ENCODE assay signal across 11 mouse cellular contexts in the genomic region with DNA sequence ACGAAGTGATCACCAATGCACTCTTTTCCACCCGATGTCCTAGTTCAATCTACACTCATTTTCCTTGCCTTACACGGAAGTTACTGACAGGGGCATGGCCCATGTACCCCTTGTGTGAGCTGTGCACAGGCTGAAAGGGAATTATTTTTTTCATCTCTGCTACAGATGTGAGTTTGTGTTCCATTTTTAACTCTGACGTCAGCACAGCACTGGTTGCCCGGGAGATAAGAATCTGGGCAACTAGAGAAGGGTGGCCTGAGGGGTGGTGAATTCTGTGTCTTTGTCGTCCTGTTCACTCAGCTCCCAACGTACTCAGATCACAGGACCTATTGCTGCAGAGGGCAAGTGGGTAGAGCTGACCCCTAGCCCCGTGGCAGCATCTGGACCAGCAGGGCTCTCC. TPM values are rescaled to one million over a fixed set of nuclear protein-coding genes. Genes with fewer than 3 reads are reported as not detected.
DNase-seq lines count a peak whose midpoint lies in the region; ATAC-seq lines count a peak whose summit lies in the region.
"Had no signal": no experiment of that assay in that cellular context is flagged by ENCODE, and none has a peak within 500 bp of the region (broad histone marks: within the 10 kb centered on the region; RNA-seq: fewer than 3 reads in every experiment).

No protein-coding gene starts in this region.

- no peaks in the 10 kb centered on the region for H3K4me1 ChIP-seq in limb, embryonic 15.5 days
- no peaks in the 10 kb centered on the region; the same call in 1 of the 2 replicates for H3K4me1 ChIP-seq in limb, embryonic 10.5 days

- 61% methylated on average over 8 of the region's 8 CpGs for WGBS in limb, embryonic 15.5 days
- WGBS in limb, embryonic 10.5 days = 75% methylated on average over 8 of the region's 8 CpGs

- no peaks in the 10 kb centered on the region for H3K27me3 ChIP-seq in limb, embryonic 15.5 days
- H3K27me3 ChIP-seq in limb, embryonic 10.5 days (ENCODE audit: low read depth, poor library complexity, severe bottlenecking) = no peaks in the 10 kb centered on the region

- H3K9ac ChIP-seq in limb, embryonic 15.5 days = no peak overlapping the region

- H3K4me2 ChIP-seq in limb, embryonic 15.5 days = no peak overlapping the region

- no peak for DNase-seq in limb, embryonic 10.5 days (ENCODE audit: low spot score)
- DNase-seq in thymus, postnatal 25 days = peak; percentile 8
- DNase-seq in thymus, postnatal 10 days (ENCODE audit: low spot score in 2 of 2) = no peak
- DNase-seq in adrenal gland, postnatal 14 days = peak; percentile 45
- no peak for DNase-seq in cerebellum, adult 9-11 months
- no peak for DNase-seq in natural killer cell, adult 2 months (ENCODE audit: low spot score in 2 of 2)
- DNase-seq: gastrocnemius, postnatal 14 days; heart, postnatal 14 days; kidney, postnatal 10 days had no signal

- no peaks in the 10 kb centered on the region for H3K9me3 ChIP-seq in limb, embryonic 15.5 days
- H3K9me3 ChIP-seq in limb, embryonic 10.5 days (replicated peaks) = no peaks in the 10 kb centered on the region

- H3K27ac ChIP-seq in limb, embryonic 15.5 days = no peak overlapping the region
- no peak overlapping the region for H3K27ac ChIP-seq in limb, embryonic 10.5 days

- H3K36me3 ChIP-seq in limb, embryonic 15.5 days = no peaks in the 10 kb centered on the region
- H3K36me3 ChIP-seq in limb, embryonic 10.5 days = no peaks in the 10 kb centered on the region

- H3K4me3 ChIP-seq in limb, embryonic 15.5 days = no peak overlapping the region
- H3K4me3 ChIP-seq in limb, embryonic 10.5 days = no peak overlapping the region

- ATAC-seq in limb, embryonic 15.5 days (ENCODE audit: insufficient number of reproducible peaks, low FRiP score, low TSS enrichment, low read depth) = peak; percentile 10; the same call in 1 of the 2 replicates
- ATAC-seq: Patski had no signal

RNA-seq across cellular contexts. Expression of gene Gnb4, which starts 43.9 kb away (rescaled TPM):
- polyA plus RNA-seq in limb, embryonic 15.5 days (2015; fragmentation: Nextera tagmentation; extraction: Ambion mirVana) = 92.8 and 98.0 TPM in 2 replicates
- polyA plus RNA-seq in limb, embryonic 10.5 days (2016; fragmentation: Nextera tagmentation; extraction: Ambion mirVana) = 35.1 and 35.9 TPM in 2 replicates
- total RNA-seq in adrenal gland, postnatal 14 days (2021) = 43.7 and 44.4 TPM in 2 replicates

RNA-seq across cellular contexts. Expression of gene Actl6a, which starts 45.8 kb away (rescaled TPM):
- 113 and 117 TPM in 2 replicates for polyA plus RNA-seq in limb, embryonic 15.5 days (2015; fragmentation: Nextera tagmentation; extraction: Ambion mirVana)
- polyA plus RNA-seq in limb, embryonic 10.5 days (2016; fragmentation: Nextera tagmentation; extraction: Ambion mirVana) = 278 and 295 TPM in 2 replicates
- 44.5 and 45.2 TPM in 2 replicates for total RNA-seq in adrenal gland, postnatal 14 days (2021)

Comparison
In these comparisons a context has a peak if more than half of its experiments do, and no peak if none do; other contexts are left out.
1. DNase-seq: peak in thymus, postnatal 25 days (single experiment) and adrenal gland, postnatal 14 days (single experiment); none in limb, embryonic 10.5 days (single experiment), thymus, postnatal 10 days (0 of 2), cerebellum, adult 9-11 months (single experiment) and natural killer cell, adult 2 months (0 of 2).